Mouse (Mus musculus) T-helper 17 cell (primary cell): ENCODE data around the gene Mfsd8.
"Not testable (repeated sequence)": the region's sequence is repeated elsewhere in the genome, so short reads cannot be mapped to it uniquely, and the experiment has no call there.

Experiments
- in situ Hi-C, 2 experiments: fragments of 300-600 bp; cut with MboI, MseI; formaldehyde crosslinking; loops; 1 replicate in 1 of 2; 2 replicates in 1 of 2; pipeline ENCODE4 v1.15.1; 2025; ENCODE audit warnings: high pct_unique_total_duplicates in 2 of 2

Gene Mfsd8

GRCm38 (mm10) chr3:40846473-40846956, at the start of gene Mfsd8:
Gene Mfsd8, minus strand, starts transcription at chr3:40846886.
- in situ Hi-C loops = loop anchor here (5.0 to 25.0 kb wide), 3 partner anchors 46 to 309 kb away; partner anchors contain the start of genes Intu (in 1 of the 2) and Pgrmc2 (in 1 of the 2)

DNA sequence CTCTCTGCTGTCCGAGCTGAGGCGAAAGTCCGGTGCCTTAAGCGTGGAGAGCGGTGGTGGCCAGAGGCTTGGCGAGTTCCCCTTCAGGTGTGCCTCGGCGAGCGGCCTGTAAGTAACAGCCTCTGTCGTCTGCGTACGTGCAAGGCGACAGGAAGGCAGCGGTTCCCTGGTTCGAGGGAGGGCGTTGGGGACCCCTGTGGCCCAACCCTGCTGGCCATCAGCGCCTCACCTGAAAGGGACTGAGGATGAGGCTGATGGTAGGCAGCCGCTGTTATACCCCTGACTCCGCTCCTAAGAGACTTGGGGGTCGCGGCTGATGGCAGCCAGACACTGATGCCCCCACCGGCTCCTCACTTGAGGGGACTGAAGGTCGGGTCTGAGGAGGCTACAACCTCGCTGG, 47.6 kb upstream of the Mfsd8 start:
- in situ Hi-C loops = loop anchor here (5.0 to 10.0 kb wide), 2 partner anchors 47 to 50 kb away; partner anchors contain the start of genes Abhd18 (in 1 of the 2), Larp1b (in 1 of the 2) and Mfsd8 (in 1 of the 2)

DNA sequence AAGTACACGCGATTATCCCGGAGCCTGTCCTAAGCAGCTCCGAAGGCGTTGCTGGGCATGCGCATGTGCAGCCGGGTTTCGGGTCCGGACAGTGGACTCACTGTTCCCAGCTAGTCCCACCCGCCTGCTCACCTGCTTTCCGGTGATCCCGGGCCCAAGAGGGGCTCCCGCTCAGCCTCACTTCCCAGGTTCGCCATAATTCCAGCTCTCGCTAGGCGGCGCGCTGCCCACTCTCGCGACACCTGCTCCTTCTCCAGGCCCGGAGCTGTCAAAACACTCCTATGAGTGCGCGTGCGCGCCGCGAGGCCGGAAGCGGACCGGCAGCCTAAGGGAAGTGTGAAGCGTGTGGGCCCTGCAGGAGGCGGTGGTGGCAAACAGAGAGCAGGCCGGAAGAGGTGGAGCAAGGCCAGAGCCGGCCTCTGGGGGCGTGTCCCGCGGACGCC, 47.2 kb upstream of the Mfsd8 start:
- in situ Hi-C loops = loop anchor here (5.0 to 10.0 kb wide), 2 partner anchors 47 to 51 kb away; partner anchors contain the start of genes Abhd18 (in 1 of the 2), Larp1b (in 1 of the 2) and Mfsd8 (in 1 of the 2)

DNA sequence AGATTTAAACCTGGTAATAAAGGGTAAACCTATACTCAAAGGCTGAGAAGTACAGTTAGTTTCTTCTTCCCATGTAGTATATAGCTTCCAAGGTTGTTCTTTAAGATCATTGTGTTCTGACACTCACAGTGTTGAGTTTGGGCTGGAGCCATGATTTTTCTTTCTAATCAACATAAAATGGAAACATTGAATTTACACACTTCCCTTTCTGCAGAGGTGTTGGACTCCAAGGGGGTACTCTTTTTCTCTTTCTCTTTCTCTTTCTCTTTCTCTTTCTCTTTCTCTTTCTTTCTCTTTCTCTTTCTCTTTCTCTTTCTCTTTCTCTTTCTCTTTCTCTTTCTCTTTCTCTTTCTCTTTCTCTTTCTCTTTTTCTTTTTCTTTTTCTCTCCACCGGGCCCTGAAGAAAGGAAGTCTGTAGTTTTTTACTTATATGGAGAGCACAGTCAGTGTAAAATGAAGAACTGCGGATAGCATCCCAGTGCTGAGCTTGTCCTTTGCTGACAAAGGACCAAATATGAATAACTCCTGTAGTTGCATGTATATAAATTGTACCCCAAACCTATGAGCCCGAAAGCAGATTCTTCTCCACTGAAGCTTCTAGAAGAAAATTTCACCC, 6.5 kb upstream of the Mfsd8 start:
- in situ Hi-C loops = not testable (repeated sequence)

DNA sequence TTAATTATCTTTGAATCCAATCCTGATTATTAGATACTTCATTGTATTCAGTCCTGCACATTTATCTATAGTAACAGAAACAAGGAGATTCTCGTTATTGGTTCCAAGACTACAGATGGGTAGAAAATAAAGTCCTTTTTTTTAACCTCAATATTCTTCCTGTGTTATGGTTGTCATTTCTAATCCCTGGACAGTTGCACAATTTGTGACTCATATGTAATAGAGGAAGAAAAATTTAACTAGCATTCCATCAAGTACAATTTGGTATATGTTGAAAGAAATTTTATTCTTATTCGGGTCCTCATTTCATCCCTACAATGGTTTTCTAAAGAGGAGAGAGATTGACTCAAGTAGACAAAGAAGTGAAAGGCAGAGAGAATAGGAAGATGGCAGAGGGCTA, 1.2 kb upstream of the Mfsd8 start:
- in situ Hi-C loops = loop anchor here (5.0 to 25.0 kb wide), 3 partner anchors 44 to 311 kb away; partner anchors contain the start of genes Intu (in 1 of the 2) and Pgrmc2 (in 1 of the 2)

DNA sequence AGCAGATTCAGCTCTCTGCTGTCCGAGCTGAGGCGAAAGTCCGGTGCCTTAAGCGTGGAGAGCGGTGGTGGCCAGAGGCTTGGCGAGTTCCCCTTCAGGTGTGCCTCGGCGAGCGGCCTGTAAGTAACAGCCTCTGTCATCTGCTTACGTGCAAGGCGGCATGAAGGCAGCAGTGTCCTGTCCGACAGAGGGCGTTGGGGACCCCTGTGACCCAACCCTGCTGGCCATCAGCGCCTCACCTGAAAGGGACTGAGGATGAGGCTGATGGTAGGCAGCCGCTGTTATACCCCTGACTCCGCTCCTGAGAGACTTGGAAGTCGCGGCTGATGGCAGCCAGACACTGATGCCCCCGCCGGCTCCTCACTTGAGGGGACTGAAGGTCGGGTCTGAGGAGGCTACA, 332 bp upstream of the Mfsd8 start:
- in situ Hi-C loops = loop anchor here (5.0 to 25.0 kb wide), 3 partner anchors 45 to 310 kb away; partner anchors contain the start of genes Intu (in 1 of the 2) and Pgrmc2 (in 1 of the 2)

GRCm38 (mm10) chr3:40846957-40847017, 101 bp upstream of the Mfsd8 start, which contains the start of gene Abhd18:
Gene Abhd18, plus strand, starts transcription at chr3:40846970.
- in situ Hi-C loops = loop anchor here (5.0 to 25.0 kb wide), 3 partner anchors 46 to 309 kb away; partner anchors contain the start of genes Intu (in 1 of the 2) and Pgrmc2 (in 1 of the 2)

DNA sequence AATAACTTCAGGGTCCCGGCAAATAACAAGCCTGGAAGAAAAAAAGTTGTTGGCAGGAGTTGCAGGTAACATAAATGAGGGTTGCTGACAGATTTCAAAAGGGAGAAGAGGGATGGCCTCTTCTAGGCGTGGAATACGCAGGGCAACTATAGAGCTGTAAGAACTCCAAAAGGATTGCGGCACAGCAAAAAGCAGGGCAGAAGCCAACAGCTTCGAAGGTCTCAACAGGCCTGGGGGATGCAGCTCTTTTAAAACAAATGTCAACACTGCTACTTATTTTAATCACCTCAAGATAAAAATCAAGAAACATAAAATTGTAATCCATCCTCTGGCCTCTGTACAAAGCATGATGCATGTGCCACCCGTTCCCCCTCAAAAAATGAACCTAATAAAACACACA, 1.2 kb downstream of the Mfsd8 start:
- in situ Hi-C loops = loop anchor here (5.0 to 25.0 kb wide), 3 partner anchors 47 to 308 kb away; partner anchors contain the start of genes Intu (in 1 of the 2) and Pgrmc2 (in 1 of the 2)

- in situ Hi-C loops = loop anchor here in 1 of 2 experiments (5.0 to 10.0 kb wide), 2 partner anchors 36 to 662 kb away; no protein-coding TSS in a partner anchor
Measured at GRCm38 (mm10) chr3:40813275-40813674, 33.4 kb downstream of the Mfsd8 start.

DNA sequence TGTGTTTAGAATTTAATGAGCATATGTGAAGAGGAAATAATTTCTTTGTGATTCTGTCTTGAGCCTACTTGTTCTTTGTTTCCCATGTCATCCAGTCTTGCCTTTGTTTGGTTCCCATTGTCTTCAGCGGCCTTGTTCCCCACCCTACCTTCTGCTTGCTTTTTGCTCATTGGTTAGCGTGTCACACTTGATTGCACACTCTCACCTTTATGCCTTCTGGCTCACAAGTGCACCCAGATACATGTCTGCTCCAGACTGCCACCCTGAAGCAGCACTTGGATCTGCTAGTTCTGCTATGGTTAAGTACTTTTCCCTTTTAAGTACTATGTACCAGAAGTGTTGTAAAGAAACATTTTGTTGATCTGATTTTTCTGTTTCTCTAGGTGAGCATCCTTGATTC, 36.8 kb downstream of the Mfsd8 start:
- in situ Hi-C loops = loop anchor here in 1 of 2 experiments (5.0 to 10.0 kb wide), 2 partner anchors 33 to 665 kb away; no protein-coding TSS in a partner anchor

GRCm38 (mm10) chr3:40808686-40809085, 38.0 kb downstream of the Mfsd8 start:
- in situ Hi-C loops = no loop called here

DNA sequence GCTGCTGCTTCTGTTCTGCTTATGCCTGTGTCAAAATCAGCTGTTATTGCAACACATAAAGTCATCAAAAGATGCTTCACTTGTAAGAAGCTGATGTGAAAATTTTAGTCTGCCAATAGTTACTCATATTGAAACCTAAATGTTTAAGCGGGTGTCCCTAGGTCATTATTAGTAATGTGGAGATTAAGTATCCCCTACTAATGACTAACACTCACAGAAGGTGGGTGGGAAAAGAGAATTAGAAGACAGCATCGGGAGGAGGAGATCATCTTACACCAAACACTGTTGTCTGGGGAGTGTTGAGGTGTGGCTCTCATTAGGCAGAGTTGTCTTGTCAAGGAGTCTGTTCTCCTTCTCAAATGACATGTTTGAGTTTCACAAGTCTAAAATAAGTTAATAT, 39.8 kb downstream of the Mfsd8 start:
- in situ Hi-C loops = no loop called here

- in situ Hi-C loops = no loop called here
Measured at GRCm38 (mm10) chr3:40800373-40800823, 46.3 kb downstream of the Mfsd8 start.

GRCm38 (mm10) chr3:40799530-40800372, 46.9 kb downstream of the Mfsd8 start, which contains the start of gene Plk4:
Gene Plk4, plus strand, starts transcription at chr3:40800019.
- in situ Hi-C loops = no loop called here

DNA sequence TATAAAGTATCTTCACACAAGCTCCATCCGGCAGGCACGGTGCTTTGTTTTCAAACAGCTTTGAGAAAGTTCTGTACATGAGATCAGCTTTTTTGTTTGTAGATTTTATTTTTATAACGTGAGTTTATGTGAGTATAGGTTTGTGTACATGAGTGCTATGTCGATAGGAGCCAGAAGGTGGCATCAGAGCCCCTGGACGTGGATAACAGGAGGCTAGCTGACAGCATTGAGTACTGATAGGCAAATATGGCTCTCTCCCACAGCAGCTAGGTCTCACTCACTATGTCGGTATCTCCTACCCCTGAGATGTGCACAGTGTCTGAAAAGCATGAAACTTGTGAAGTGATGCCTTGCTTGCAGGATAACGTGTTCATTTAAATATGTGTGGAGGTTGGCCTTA, 48.2 kb downstream of the Mfsd8 start:
- in situ Hi-C loops = no loop called here

DNA sequence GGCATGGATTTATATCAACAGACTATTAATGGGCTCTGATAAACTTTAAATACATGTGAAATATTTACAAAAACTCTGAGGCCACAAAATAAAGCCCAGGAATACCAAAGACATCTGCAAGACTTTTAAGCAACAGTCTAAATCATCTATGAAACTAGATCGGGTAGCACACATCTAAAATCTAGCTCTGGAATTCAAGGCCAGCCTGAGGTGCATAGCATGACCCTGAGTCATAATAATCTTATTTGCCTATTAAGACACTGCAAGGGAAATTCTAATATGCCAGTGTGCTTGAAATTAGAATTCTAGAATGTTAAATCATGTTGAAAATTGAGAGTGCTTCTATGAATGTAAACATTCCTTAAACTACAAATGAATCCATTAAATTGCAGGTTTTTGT, 48.6 kb downstream of the Mfsd8 start:
- in situ Hi-C loops = no loop called here

DNA sequence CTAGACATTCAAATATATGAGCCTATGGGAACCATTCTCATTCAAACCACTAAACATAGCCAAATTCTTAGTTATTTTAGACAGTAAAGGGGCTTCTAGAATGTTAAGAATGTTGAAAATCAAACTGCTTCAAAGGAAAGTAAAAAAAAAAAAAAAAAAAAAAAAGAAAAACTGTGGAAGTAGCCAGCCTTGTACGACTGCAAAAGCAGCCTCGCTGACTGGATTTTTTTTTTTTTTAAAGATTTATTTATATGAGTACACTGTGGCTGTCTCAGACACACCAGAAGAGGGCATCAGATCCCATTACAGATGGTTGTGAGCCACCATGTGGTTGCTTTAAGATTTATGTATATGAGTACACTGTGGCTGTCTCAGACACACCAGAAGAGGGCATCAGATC, 52.9 kb downstream of the Mfsd8 start:
- in situ Hi-C loops = no loop called here
